Mouse (Mus musculus): ENCODE measurements around the gene Spata31d1b. TPM values are rescaled to one million over a fixed set of nuclear protein-coding genes. Genes with fewer than 3 reads are reported as not detected.
"Not testable (repeated sequence)": the region's sequence is repeated elsewhere in the genome, so short reads cannot be mapped to it uniquely, and the experiment has no call there.

The Spata31d1b gene
- total and polyA plus RNA-seq, 3 experiments = not detected

DNA sequence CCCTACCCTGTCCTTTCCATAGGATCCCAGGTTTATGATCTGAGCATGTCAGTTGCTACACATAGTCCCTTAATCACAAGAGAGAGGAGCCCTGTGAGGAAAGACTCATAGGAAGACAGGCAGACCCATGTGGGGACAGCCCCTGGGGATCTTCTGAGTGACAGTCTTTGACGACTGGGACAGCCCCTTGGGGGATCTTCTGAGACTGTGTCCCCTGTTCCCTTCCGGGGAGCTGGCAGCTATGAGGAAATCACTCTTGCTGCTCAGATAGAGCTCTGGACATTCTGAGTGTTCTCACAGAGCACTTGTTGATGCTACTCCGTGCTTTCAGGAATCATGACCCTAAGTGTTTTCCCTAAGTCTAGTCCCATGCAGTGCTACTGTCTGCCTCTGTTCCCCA is 1.6 kb downstream of the Spata31d1b start:
- Histone ChIP-seq H3K36me3 (ENCODE audit: control insufficient read depth in 1 of 2, insufficient read depth in 2 of 2, low read length in 2 of 2) (no peaks in the 10 kb centered on the region), H3K27me3 (ENCODE audit: control insufficient read depth in 1 of 2, insufficient read depth in 2 of 2, low read length in 2 of 2) (peaks cover 2 to 8% of the 10 kb centered on the region in 2 experiments; a peak in 3 of 4 replicates)
- no peak for DNase-seq (ENCODE audit: low read depth, low spot score)

DNA sequence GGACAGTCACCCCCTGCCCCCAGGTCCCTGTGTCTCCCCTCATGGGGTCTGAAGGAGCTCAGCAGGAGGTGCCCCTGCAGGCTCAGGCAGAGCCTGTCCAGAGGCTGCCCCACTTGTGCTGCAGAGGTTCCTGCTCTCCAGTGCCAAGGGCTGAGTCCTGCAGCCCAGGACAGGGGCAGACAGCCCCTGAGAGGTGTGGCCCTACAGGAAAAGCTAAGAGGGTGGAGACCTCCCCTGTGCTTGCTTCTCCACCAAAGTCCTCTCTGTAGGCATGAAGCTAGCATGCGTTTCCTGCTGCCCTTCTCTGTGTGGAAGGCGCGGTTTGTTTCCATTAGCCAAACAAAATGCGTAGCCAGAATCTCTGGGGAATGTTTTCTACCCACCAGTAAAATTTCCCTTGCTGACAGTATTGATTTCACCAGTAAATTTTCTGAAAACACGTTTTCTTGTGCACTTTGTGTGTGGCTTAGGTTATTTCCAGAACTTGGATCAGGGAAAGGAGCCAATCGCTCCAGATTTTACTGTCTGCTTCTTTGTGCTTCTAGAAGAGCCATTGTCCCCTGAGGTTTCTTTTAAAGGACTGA is 6.9 kb downstream of the Spata31d1b start:
- H3K27ac ChIP-seq (ENCODE audit: control insufficient read depth, low read depth, low read length); DNase-seq (ENCODE audit: low read depth, low spot score): not testable (repeated sequence)

More for the DNA sequence above, 1.6 kb downstream of the Spata31d1b start:
- H3K9me3 ChIP-seq (replicated peaks; ENCODE audit: insufficient read depth, low read length) = no peaks in the 10 kb centered on the region
- H3K79me2 ChIP-seq (ENCODE audit: control insufficient read depth, insufficient read depth, low read length, poor library complexity) = no peaks in the 10 kb centered on the region
- no peaks in the 10 kb centered on the region for H3K4me1 ChIP-seq (ENCODE audit: control insufficient read depth in 1 of 2, insufficient read depth in 2 of 2, low read length in 2 of 2)
- H3K4me3 ChIP-seq (ENCODE audit: control insufficient read depth in 1 of 2, insufficient read depth in 1 of 2, low read depth in 2 of 2, low read length in 2 of 2) = no peak overlapping the region
- TF ChIP-seq CHD1 (IDR thresholded peaks at IDR 0.05; ENCODE audit: low read depth, low read length) (no peak), SMC3 (IDR thresholded peaks at IDR 0.05; ENCODE audit: low read depth, low read length) (no peak), JUND (IDR thresholded peaks at IDR 0.05; ENCODE audit: low read depth, low read length) (no peak), POLR2AphosphoS2 (IDR thresholded peaks at IDR 0.05; ENCODE audit: low read length) (no peak), MYC (IDR thresholded peaks at IDR 0.05; ENCODE audit: low read depth, low read length) (no peak), ETS1 (IDR thresholded peaks at IDR 0.05; ENCODE audit: low read depth, low read length) (no peak), CTCF (IDR thresholded peaks at IDR 0.05 in 2 of 3, conservative IDR thresholded peaks at IDR 0.05 in 1 of 3; ENCODE audit: control insufficient read depth in 1 of 3, insufficient read depth in 1 of 3, low read depth in 2 of 3, low read length in 3 of 3, poor library complexity in 1 of 3, severe bottlenecking in 1 of 3) (no peak)
- H3K27ac ChIP-seq (ENCODE audit: control insufficient read depth, low read depth, low read length) = no peak overlapping the region
- H3K9ac ChIP-seq (ENCODE audit: control insufficient read depth, low read depth, low read length, poor library complexity, severe bottlenecking) = no peak overlapping the region

DNA sequence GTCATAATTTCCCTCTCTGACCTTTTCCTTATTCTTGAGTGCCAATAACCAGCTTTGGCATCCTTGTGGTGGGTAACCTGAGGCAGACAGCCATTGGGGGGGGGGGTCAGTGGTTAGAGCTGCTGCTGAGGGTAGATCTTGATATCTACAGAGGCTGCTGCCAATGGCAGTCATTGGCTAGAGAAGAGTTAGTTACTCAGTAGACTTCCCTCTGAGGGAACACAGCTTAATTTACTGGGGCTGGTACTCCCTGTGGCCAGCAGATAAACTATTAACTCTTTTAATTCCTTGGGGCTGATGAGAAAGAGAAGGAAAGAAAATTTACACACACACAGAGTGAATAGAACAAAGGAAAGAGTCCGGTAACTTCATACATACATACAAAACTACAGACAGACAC is 7.4 kb downstream of the Spata31d1b start:
- TF ChIP-seq UBTF (IDR thresholded peaks at IDR 0.05; ENCODE audit: borderline replicate concordance, insufficient read depth, low read depth, low read length) (no peak), EP300 (IDR thresholded peaks at IDR 0.05; ENCODE audit: low read depth in 1 of 2, low read length in 2 of 2) (peak; percentile 49 to 51), TAL1 (IDR thresholded peaks at IDR 0.05; ENCODE audit: low read length) (peak; percentile 11; the same call in 1 of the 2 replicates), GATA1 (IDR thresholded peaks at IDR 0.05; ENCODE audit: low read depth, low read length) (peak; percentile 55)
- no peaks in the 10 kb centered on the region for H3K9me3 ChIP-seq (replicated peaks; ENCODE audit: insufficient read depth, low read length)
- H3K36me3 ChIP-seq (ENCODE audit: control insufficient read depth in 1 of 2, insufficient read depth in 2 of 2, low read length in 2 of 2) = peaks cover 0 to 4% of the 10 kb centered on the region in 2 experiments; a peak in 2 of 4 replicates
- no peak overlapping the region for H3K4me3 ChIP-seq (ENCODE audit: control insufficient read depth in 1 of 2, insufficient read depth in 1 of 2, low read depth in 2 of 2, low read length in 2 of 2)
- H3K79me2 ChIP-seq (ENCODE audit: control insufficient read depth, insufficient read depth, low read length, poor library complexity) = no peaks in the 10 kb centered on the region
- peak; percentile 51 for DNase-seq (ENCODE audit: low read depth, low spot score)
- H3K4me1 ChIP-seq (ENCODE audit: control insufficient read depth in 1 of 2, insufficient read depth in 2 of 2, low read length in 2 of 2) = peaks cover 0 to 6% of the 10 kb centered on the region in 2 experiments; a peak in 3 of 4 replicates
- H3K27ac ChIP-seq (ENCODE audit: control insufficient read depth, low read depth, low read length) = no peak overlapping the region
- H3K9ac ChIP-seq (ENCODE audit: control insufficient read depth, low read depth, low read length, poor library complexity, severe bottlenecking) = no peak overlapping the region
- peaks cover 0 to 2% of the 10 kb centered on the region in 2 experiments; a peak in 1 of 4 replicates for H3K27me3 ChIP-seq (ENCODE audit: control insufficient read depth in 1 of 2, insufficient read depth in 2 of 2, low read length in 2 of 2)

More for the DNA sequence above, 6.9 kb downstream of the Spata31d1b start:
- H3K9ac ChIP-seq (ENCODE audit: control insufficient read depth, low read depth, low read length, poor library complexity, severe bottlenecking); H3K4me1 ChIP-seq (ENCODE audit: control insufficient read depth in 1 of 2, insufficient read depth in 2 of 2, low read length in 2 of 2); H3K27me3 ChIP-seq (ENCODE audit: control insufficient read depth in 1 of 2, insufficient read depth in 2 of 2, low read length in 2 of 2); H3K79me2 ChIP-seq (ENCODE audit: control insufficient read depth, insufficient read depth, low read length, poor library complexity); H3K9me3 ChIP-seq (replicated peaks; ENCODE audit: insufficient read depth, low read length); H3K36me3 ChIP-seq (ENCODE audit: control insufficient read depth in 1 of 2, insufficient read depth in 2 of 2, low read length in 2 of 2); H3K4me3 ChIP-seq (ENCODE audit: control insufficient read depth in 1 of 2, insufficient read depth in 1 of 2, low read depth in 2 of 2, low read length in 2 of 2): not testable (repeated sequence)

DNA sequence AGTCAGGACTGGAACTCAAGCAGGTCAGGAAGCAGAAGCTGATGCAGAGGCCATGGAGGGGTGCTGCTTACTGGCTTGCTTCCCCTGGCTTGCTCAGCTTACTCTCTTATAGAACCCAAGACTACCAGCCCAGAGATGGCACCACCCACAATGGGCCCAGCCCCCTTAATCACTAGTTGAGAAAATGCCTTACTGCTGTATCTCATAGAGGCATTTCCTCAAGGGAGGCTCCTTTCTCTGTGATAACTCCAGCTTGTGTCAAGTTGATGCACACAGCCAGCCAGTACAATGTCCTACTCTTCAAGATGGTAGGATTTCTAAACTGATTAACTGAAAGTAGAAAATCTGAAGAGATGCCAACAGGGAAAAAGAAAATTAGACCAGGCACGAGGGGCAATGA is 10.0 kb downstream of the Spata31d1b start:
- H3K4me3 ChIP-seq (ENCODE audit: control insufficient read depth in 1 of 2, insufficient read depth in 1 of 2, low read depth in 2 of 2, low read length in 2 of 2); H3K79me2 ChIP-seq (ENCODE audit: control insufficient read depth, insufficient read depth, low read length, poor library complexity); H3K4me1 ChIP-seq (ENCODE audit: control insufficient read depth in 1 of 2, insufficient read depth in 2 of 2, low read length in 2 of 2); H3K27ac ChIP-seq (ENCODE audit: control insufficient read depth, low read depth, low read length); H3K9me3 ChIP-seq (replicated peaks; ENCODE audit: insufficient read depth, low read length); DNase-seq (ENCODE audit: low read depth, low spot score); H3K9ac ChIP-seq (ENCODE audit: control insufficient read depth, low read depth, low read length, poor library complexity, severe bottlenecking); H3K36me3 ChIP-seq (ENCODE audit: control insufficient read depth in 1 of 2, insufficient read depth in 2 of 2, low read length in 2 of 2); H3K27me3 ChIP-seq (ENCODE audit: control insufficient read depth in 1 of 2, insufficient read depth in 2 of 2, low read length in 2 of 2): not testable (repeated sequence)
